Mouse (Mus musculus) limb, embryonic 13.5 days (tissue): Measurements from ENCODE around the gene Fzd4. TPM values are rescaled to one million over a fixed set of nuclear protein-coding genes. Genes with fewer than 3 reads are reported as not detected.

Experiments
- polyA plus RNA-seq: library from polyadenylated mRNA; unstranded; fragments of >200 nt; fragmentation: Nextera tagmentation; extraction: Ambion mirVana; gene quantifications from 2 replicates; pipeline ENCODE4 v1.2.1, GENCODE M21; 2015

Gene Fzd4
- polyA plus RNA-seq, 1 experiment from 2014 or later: 16.5 TPM

Other genes with a start within 250 kb of the Fzd4 start
- 21.2 and 22.9 TPM in 2 replicates for gene Tmem135, start 133 bp upstream of the Fzd4 start, polyA plus RNA-seq
- 46.0 and 55.8 TPM in 2 replicates for gene Prss23, start 122.8 kb downstream of the Fzd4 start, polyA plus RNA-seq
- gene Me3, start 228.0 kb downstream of the Fzd4 start, polyA plus RNA-seq: 1.1 and 1.5 TPM in 2 replicates